7 mouse cellular contexts compared by ENCODE assay signal in the genomic region with DNA sequence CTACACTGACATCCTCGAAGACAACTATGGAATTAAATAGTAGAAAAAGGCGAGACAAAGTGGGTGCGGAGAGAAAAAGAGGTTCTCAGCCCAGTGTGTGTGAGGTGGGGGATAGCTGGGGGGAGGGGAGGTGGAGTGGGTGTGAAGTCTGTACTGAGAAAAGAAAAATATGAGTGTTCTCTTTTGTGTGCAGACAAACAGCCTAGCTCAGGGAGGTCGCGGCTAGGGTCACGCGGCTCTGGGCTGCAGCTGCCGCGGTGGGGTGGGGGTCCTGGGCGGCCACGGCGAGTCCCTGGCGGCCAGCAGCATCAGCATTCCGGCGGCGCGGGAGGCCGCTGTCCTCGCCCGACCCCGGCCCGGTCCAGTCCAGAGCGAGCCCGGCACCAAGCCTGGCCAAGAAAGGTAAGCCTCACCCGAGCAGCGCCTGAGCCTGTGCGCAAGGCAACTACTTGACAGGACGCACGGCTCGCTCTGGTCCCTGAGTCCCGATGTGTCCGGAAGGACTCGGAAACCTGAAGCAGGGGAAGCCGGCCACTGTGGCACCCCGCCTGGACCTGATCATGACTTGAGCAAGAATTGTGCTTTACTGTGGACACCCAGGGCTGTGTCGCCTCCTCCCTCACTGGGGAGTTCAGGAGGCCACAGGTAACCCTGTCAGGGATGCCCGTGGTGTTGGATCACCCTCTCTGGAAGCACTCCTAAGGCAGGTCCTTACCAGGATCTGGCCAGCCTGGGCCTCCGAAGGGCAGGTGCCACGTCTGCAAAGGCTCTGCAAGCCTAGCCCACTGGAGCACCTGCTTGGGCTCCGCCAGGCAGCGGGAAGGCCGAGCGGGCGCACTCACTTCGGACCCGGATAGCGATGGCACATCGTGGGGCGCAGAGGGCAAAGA.
DNase-seq lines count a peak whose midpoint lies in the region; ATAC-seq lines count a peak whose summit lies in the region.

No protein-coding gene starts in this region.

- H3K27ac ChIP-seq in hindbrain, embryonic 13.5 days, result peak overlapping the region; percentile 64
- peak overlapping the region; percentile 92 for H3K27ac ChIP-seq in midbrain, embryonic 12.5 days (replicated peaks)

- H3K36me3 ChIP-seq in hindbrain, embryonic 13.5 days, result no peaks in the 10 kb centered on the region
- H3K36me3 ChIP-seq in midbrain, embryonic 12.5 days, result no peaks in the 10 kb centered on the region

- peak overlapping the region; percentile 32 for H3K4me3 ChIP-seq in hindbrain, embryonic 13.5 days
- peak overlapping the region; percentile 39 for H3K4me3 ChIP-seq in midbrain, embryonic 12.5 days

- WGBS in hindbrain, embryonic 13.5 days, result 1% methylated on average over 49 of the region's 49 CpGs
- WGBS in midbrain, embryonic 12.5 days, result under 1% methylated on average over 49 of the region's 49 CpGs

- H3K9ac ChIP-seq in hindbrain, embryonic 13.5 days, result peak overlapping the region; percentile 61
- H3K9ac ChIP-seq in midbrain, embryonic 12.5 days (replicated peaks), result peak overlapping the region; percentile 60

- H3K9me3 ChIP-seq in hindbrain, embryonic 13.5 days, result no peaks in the 10 kb centered on the region
- H3K9me3 ChIP-seq in midbrain, embryonic 12.5 days, result no peaks in the 10 kb centered on the region

- no peak for ATAC-seq in hindbrain, embryonic 13.5 days (ENCODE audit: low FRiP score)
- ATAC-seq in midbrain, embryonic 12.5 days (ENCODE audit: low FRiP score, low read depth), result peak; percentile 78

- DNase-seq in ES-CJ7 (ENCODE audit: low read depth, low spot score) (peak; percentile 21), ZHBTc4 (ENCODE audit: low read depth, low spot score) (peak; percentile 53)
- DNase-seq in ovary, postnatal 36 days (ENCODE audit: low spot score), result no peak
- DNase-seq in urinary bladder, postnatal 36 days (ENCODE audit: low spot score in 2 of 2), result no peak
- DNase-seq in adrenal gland, postnatal 36 days, result no peak

- H3K27me3 ChIP-seq in hindbrain, embryonic 13.5 days, result peaks cover 76% of the 10 kb centered on the region
- H3K27me3 ChIP-seq in midbrain, embryonic 12.5 days, result peaks cover 75% of the 10 kb centered on the region

- peak overlapping the region; percentile 50 for H3K4me2 ChIP-seq in hindbrain, embryonic 13.5 days
- peak overlapping the region; percentile 60 for H3K4me2 ChIP-seq in midbrain, embryonic 12.5 days (replicated peaks)

- H3K4me1 ChIP-seq in hindbrain, embryonic 13.5 days (replicated peaks), result peaks cover 36% of the 10 kb centered on the region
- H3K4me1 ChIP-seq in midbrain, embryonic 12.5 days, result peaks cover 72% of the 10 kb centered on the region

Comparison
In these comparisons a context has a peak if more than half of its experiments do, and no peak if none do; other contexts are left out.
1. DNase-seq: peak in ES-CJ7 (single experiment) and ZHBTc4 (single experiment); none in ovary, postnatal 36 days (single experiment), urinary bladder, postnatal 36 days (0 of 2) and adrenal gland, postnatal 36 days (0 of 2).